19 mouse cellular contexts compared by ENCODE assay signal in genomic region chr1:135517469-135517868, GRCm38 (mm10).
DNase-seq lines count a peak whose midpoint lies in the region; ATAC-seq and TF ChIP-seq lines count a peak whose summit lies in the region.
"Had no signal": no experiment of that assay in that cellular context is flagged by ENCODE, and none has a peak within 500 bp of the region (broad histone marks: within the 10 kb centered on the region; RNA-seq: fewer than 3 reads in every experiment).

No protein-coding gene starts in this region.

- no peak for ATAC-seq in heart, embryonic 13.5 days (ENCODE audit: extremely low read depth, insufficient number of reproducible peaks, low FRiP score, low TSS enrichment)
- ATAC-seq in neural tube, embryonic 13.5 days (ENCODE audit: low read depth), result no peak
- ATAC-seq: forebrain, embryonic 16.5 days; hindbrain, postnatal 0 days had no signal

- intact Hi-C loops in gastrocnemius, adult 2 months (cut with DNase I), result no loop called here
- intact Hi-C loops in heart, adult 2 months (cut with DNase I), result no loop called here

- H3K27ac ChIP-seq in gastrocnemius, adult 2 months, result no peak overlapping the region
- 0 out of 2 replicates have a peak overlapping the region, but pooled peaks have one; percentile 16 for H3K27ac ChIP-seq in heart, embryonic 13.5 days (replicated peaks)
- H3K27ac ChIP-seq in heart, adult 2 months, result no peak overlapping the region; the same call in 1 of the 2 replicates
- peak overlapping the region; percentile 34 for H3K27ac ChIP-seq in neural tube, embryonic 13.5 days (replicated peaks)
- H3K27ac ChIP-seq in brown adipose tissue, adult 24 weeks (replicated peaks; ENCODE audit: low read depth, low read length), result peak overlapping the region; percentile 13; the same call in 1 of the 2 replicates
- H3K27ac ChIP-seq: embryonic facial prominence, embryonic 12.5 days; hindbrain, postnatal 0 days had no signal

- H3K9me3 ChIP-seq in heart, embryonic 13.5 days, result peaks cover 4% of the 10 kb centered on the region
- no peaks in the 10 kb centered on the region for H3K9me3 ChIP-seq in neural tube, embryonic 13.5 days
- H3K9me3 ChIP-seq: embryonic facial prominence, embryonic 12.5 days; forebrain, embryonic 12.5 days had no signal

- H3K79me2 ChIP-seq in heart, adult 2 months (replicated peaks; ENCODE audit: control insufficient read depth, insufficient read depth, low read length), result no peaks in the 10 kb centered on the region

- no peak overlapping the region for H3K4me3 ChIP-seq in gastrocnemius, adult 2 months
- H3K4me3 ChIP-seq in heart, embryonic 13.5 days, result no peak overlapping the region
- no peak overlapping the region for H3K4me3 ChIP-seq in heart, adult 2 months
- no peak overlapping the region for H3K4me3 ChIP-seq in neural tube, embryonic 13.5 days
- no peak overlapping the region for H3K4me3 ChIP-seq in brown adipose tissue, adult 24 weeks (ENCODE audit: insufficient read depth, low read depth, low read length)
- H3K4me3 ChIP-seq: embryonic facial prominence, embryonic 12.5 days; forebrain, embryonic 12.5 days had no signal

- no peak overlapping the region for H3K9ac ChIP-seq in heart, embryonic 13.5 days
- no peak overlapping the region for H3K9ac ChIP-seq in heart, adult 2 months (ENCODE audit: low read depth, low read length)
- H3K9ac ChIP-seq in neural tube, embryonic 13.5 days, result no peak overlapping the region
- H3K9ac ChIP-seq: embryonic facial prominence, embryonic 12.5 days; forebrain, embryonic 12.5 days had no signal

- WGBS in heart, embryonic 13.5 days, result 86% methylated on average over 6 of the region's 6 CpGs
- 70% methylated on average over 6 of the region's 6 CpGs for WGBS in heart, adult 2 months
- WGBS in neural tube, embryonic 13.5 days, result 81% methylated on average over 6 of the region's 6 CpGs

- DNase-seq in gastrocnemius, adult 2 months, result peak; percentile 28
- no peak for DNase-seq in gastrocnemius, postnatal 25 days
- DNase-seq in heart, adult 2 months, result no peak
- no peak for DNase-seq in neural tube, embryonic 10.5 days (ENCODE audit: extremely low spot score, low spot score)
- DNase-seq in adrenal gland, adult 2 months, result no peak
- DNase-seq: adrenal gland, postnatal 14 days; cerebellum, adult 2 months; cerebellum, postnatal 10 days; embryo, embryonic 11 days; gastrocnemius, postnatal 36 days; heart, postnatal 14 days; kidney, adult 2 months had no signal

- no peak for TF ChIP-seq CTCF in gastrocnemius, adult 2 months (IDR thresholded peaks at IDR 0.05)
- no peak for TF ChIP-seq CTCF in heart, adult 2 months (IDR thresholded peaks at IDR 0.05)

- TF ChIP-seq EP300 in heart, adult 2 months (IDR thresholded peaks at IDR 0.05; ENCODE audit: insufficient read depth, low read depth, low read length), result no peak

- no peaks in the 10 kb centered on the region for H3K27me3 ChIP-seq in heart, embryonic 13.5 days (replicated peaks)
- H3K27me3 ChIP-seq in heart, adult 2 months (ENCODE audit: control insufficient read depth, insufficient read depth, low read length), result no peaks in the 10 kb centered on the region
- no peaks in the 10 kb centered on the region for H3K27me3 ChIP-seq in neural tube, embryonic 13.5 days
- H3K27me3 ChIP-seq: embryonic facial prominence, embryonic 12.5 days; forebrain, embryonic 12.5 days had no signal

- H3K4me2 ChIP-seq in heart, embryonic 13.5 days, result no peak overlapping the region
- no peak overlapping the region for H3K4me2 ChIP-seq in neural tube, embryonic 13.5 days
- H3K4me2 ChIP-seq: embryonic facial prominence, embryonic 12.5 days; forebrain, embryonic 12.5 days had no signal

- H3K4me1 ChIP-seq in heart, embryonic 13.5 days, result peaks cover 74% of the 10 kb centered on the region
- H3K4me1 ChIP-seq in heart, adult 2 months (ENCODE audit: control insufficient read depth, insufficient read depth, low read length), result peaks cover 13% of the 10 kb centered on the region
- peaks cover 66% of the 10 kb centered on the region for H3K4me1 ChIP-seq in neural tube, embryonic 13.5 days (replicated peaks)
- peaks cover 50% of the 10 kb centered on the region for H3K4me1 ChIP-seq in brown adipose tissue, adult 24 weeks (ENCODE audit: control insufficient read depth, insufficient read depth, insufficient read length, low read length)

- H3K36me3 ChIP-seq in heart, embryonic 13.5 days, result no peaks in the 10 kb centered on the region
- no peaks in the 10 kb centered on the region for H3K36me3 ChIP-seq in heart, adult 2 months (ENCODE audit: control insufficient read depth, insufficient read depth, low read length)
- H3K36me3 ChIP-seq in neural tube, embryonic 13.5 days, result peaks cover 5% of the 10 kb centered on the region; the same call in 1 of the 2 replicates
- H3K36me3 ChIP-seq: embryonic facial prominence, embryonic 12.5 days; forebrain, embryonic 12.5 days had no signal

- TF ChIP-seq POLR2A in heart, adult 2 months (IDR thresholded peaks at IDR 0.05; ENCODE audit: insufficient read depth, low read depth, low read length), result no peak

Comparison
In these comparisons a context has a peak if more than half of its experiments do, and no peak if none do; other contexts are left out.
1. H3K27ac ChIP-seq: peak in heart, embryonic 13.5 days (single experiment), neural tube, embryonic 13.5 days (single experiment) and brown adipose tissue, adult 24 weeks (single experiment); none in gastrocnemius, adult 2 months (single experiment) and heart, adult 2 months (single experiment).